Mouse (Mus musculus) erythroblast, embryonic 14.5 days (primary cell): Measurements from ENCODE around the gene Stat5a.

ENCODE experiments used
- GATA1 ChIP-seq: IDR thresholded peaks from 2 replicates; pipeline ENCODE4 v1.6.1; 2012; ENCODE audit warnings: low read length, inconsistent platforms, mixed read lengths
- TAL1 ChIP-seq: IDR thresholded peaks from 3 replicates; pipeline ENCODE4 v1.6.1; 2012; ENCODE audit warnings: low read length, inconsistent platforms, mixed read lengths

DNA sequence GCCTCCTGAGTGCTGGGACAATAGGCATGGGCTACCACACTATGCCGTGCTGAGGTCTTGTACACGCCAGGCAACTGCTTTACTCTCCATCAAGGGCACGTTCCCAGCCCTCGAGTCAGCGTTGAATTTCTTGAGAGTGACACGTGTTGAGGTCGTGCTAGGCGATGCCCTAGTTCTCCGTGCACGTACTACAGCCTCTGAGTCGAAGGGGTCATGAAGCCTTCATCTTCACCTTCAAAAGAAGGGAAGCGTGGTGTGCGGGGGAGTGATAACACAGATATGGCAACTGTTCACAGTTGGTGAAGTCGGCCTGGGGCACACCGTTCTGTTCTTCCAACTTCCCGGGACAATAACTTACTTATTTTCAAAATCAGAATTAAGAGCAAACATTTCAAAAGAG lies 39.5 kb upstream of the Stat5a start:
- no peak for TF ChIP-seq GATA1
- TF ChIP-seq TAL1, result no peak
